Mouse (Mus musculus): ENCODE measurements around the gene Msmo1. TPM values are rescaled to one million over a fixed set of nuclear protein-coding genes. Genes with fewer than 3 reads are reported as not detected.

Gene Msmo1
- total RNA-seq, 1 experiment from 2014 or later: 41.7 TPM

GRCm38 (mm10) chr8:64723206-64723605 lies 10.4 kb downstream of the Msmo1 start:
- ATAC-seq (ENCODE audit: extremely low read depth, insufficient number of reproducible peaks, low FRiP score, poor library complexity, severe bottlenecking): no peak

- no peak for ATAC-seq (ENCODE audit: extremely low read depth, insufficient number of reproducible peaks, low FRiP score, poor library complexity, severe bottlenecking)
Measured at GRCm38 (mm10) chr8:64717868-64718267, 15.7 kb downstream of the Msmo1 start.

GRCm38 (mm10) chr8:64712499-64712898 lies 21.1 kb downstream of the Msmo1 start:
- no peak for ATAC-seq (ENCODE audit: extremely low read depth, insufficient number of reproducible peaks, low FRiP score, poor library complexity, severe bottlenecking)

- no peak for ATAC-seq (ENCODE audit: extremely low read depth, insufficient number of reproducible peaks, low FRiP score, poor library complexity, severe bottlenecking)
Measured at GRCm38 (mm10) chr8:64711544-64711943, 22.0 kb downstream of the Msmo1 start.

- no peak for ATAC-seq (ENCODE audit: extremely low read depth, insufficient number of reproducible peaks, low FRiP score, poor library complexity, severe bottlenecking)
Measured at GRCm38 (mm10) chr8:64707481-64707880, 26.1 kb downstream of the Msmo1 start.

- no peak for ATAC-seq (ENCODE audit: extremely low read depth, insufficient number of reproducible peaks, low FRiP score, poor library complexity, severe bottlenecking)
Measured at GRCm38 (mm10) chr8:64703191-64703590, 30.4 kb downstream of the Msmo1 start.

- no peak for ATAC-seq (ENCODE audit: extremely low read depth, insufficient number of reproducible peaks, low FRiP score, poor library complexity, severe bottlenecking)
Measured at GRCm38 (mm10) chr8:64692651-64693201, 40.9 kb downstream of the Msmo1 start, which contains the start of gene Cpe. Cpe (minus strand) TSS chr8:64693054.

GRCm38 (mm10) chr8:64691591-64692401 lies 41.8 kb downstream of the Msmo1 start:
- no peak for ATAC-seq (ENCODE audit: extremely low read depth, insufficient number of reproducible peaks, low FRiP score, poor library complexity, severe bottlenecking)

- ATAC-seq (ENCODE audit: extremely low read depth, insufficient number of reproducible peaks, low FRiP score, poor library complexity, severe bottlenecking): no peak
Measured at GRCm38 (mm10) chr8:64690845-64691244, 42.7 kb downstream of the Msmo1 start.

- ATAC-seq (ENCODE audit: extremely low read depth, insufficient number of reproducible peaks, low FRiP score, poor library complexity, severe bottlenecking): no peak
Measured at GRCm38 (mm10) chr8:64690306-64690705, 43.3 kb downstream of the Msmo1 start.

- no peak for ATAC-seq (ENCODE audit: extremely low read depth, insufficient number of reproducible peaks, low FRiP score, poor library complexity, severe bottlenecking)
Measured at GRCm38 (mm10) chr8:64688741-64689140, 44.9 kb downstream of the Msmo1 start.

GRCm38 (mm10) chr8:64688161-64688560 lies 45.4 kb downstream of the Msmo1 start:
- ATAC-seq (ENCODE audit: extremely low read depth, insufficient number of reproducible peaks, low FRiP score, poor library complexity, severe bottlenecking): no peak

- no peak for ATAC-seq (ENCODE audit: extremely low read depth, insufficient number of reproducible peaks, low FRiP score, poor library complexity, severe bottlenecking)
Measured at GRCm38 (mm10) chr8:64682501-64682900, 51.1 kb downstream of the Msmo1 start.

GRCm38 (mm10) chr8:64676381-64676780 lies 57.2 kb downstream of the Msmo1 start:
- no peak for ATAC-seq (ENCODE audit: extremely low read depth, insufficient number of reproducible peaks, low FRiP score, poor library complexity, severe bottlenecking)

GRCm38 (mm10) chr8:64674951-64675585 lies 58.5 kb downstream of the Msmo1 start:
- no peak for ATAC-seq (ENCODE audit: extremely low read depth, insufficient number of reproducible peaks, low FRiP score, poor library complexity, severe bottlenecking)

GRCm38 (mm10) chr8:64672920-64673319 lies 60.7 kb downstream of the Msmo1 start:
- ATAC-seq (ENCODE audit: extremely low read depth, insufficient number of reproducible peaks, low FRiP score, poor library complexity, severe bottlenecking): no peak

GRCm38 (mm10) chr8:64671937-64672336 lies 61.7 kb downstream of the Msmo1 start:
- no peak for ATAC-seq (ENCODE audit: extremely low read depth, insufficient number of reproducible peaks, low FRiP score, poor library complexity, severe bottlenecking)

Data from neutrophil, adult 5-6 weeks (primary cell).